Mouse (Mus musculus) lung, postnatal 0 days (tissue): Measurements from ENCODE around the gene Clybl.

Experiments used
- CTCF ChIP-seq: IDR thresholded peaks from 2 replicates; pipeline ENCODE4 v1.5.1; 2016; ENCODE audit warnings: antibody characterized with exemption, mild to moderate bottlenecking
- EP300 ChIP-seq: IDR thresholded peaks from 2 replicates; pipeline ENCODE4 v1.6.1; 2016; ENCODE audit warnings: antibody characterized with exemption, mild to moderate bottlenecking, control low read depth

DNA sequence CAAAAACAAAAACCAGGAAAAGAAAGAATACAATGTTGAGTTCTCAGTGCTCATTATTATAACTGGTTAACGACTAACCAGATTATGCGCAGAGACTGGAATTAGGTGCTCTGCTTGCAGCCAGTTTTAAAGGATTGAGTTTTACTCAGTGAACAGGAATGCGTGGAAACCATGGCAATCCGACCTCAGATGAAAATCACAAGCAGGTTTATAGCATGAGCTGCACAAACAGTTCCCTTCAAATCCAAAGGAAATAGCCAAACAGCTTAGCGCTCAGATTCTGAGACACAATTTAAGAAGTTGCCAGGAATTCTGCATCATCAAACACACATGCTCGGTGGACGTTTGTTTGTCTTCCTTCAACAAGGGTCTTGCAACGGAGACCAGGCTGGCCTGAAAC is 187.0 kb downstream of the Clybl start:
- TF ChIP-seq EP300 (no peak), CTCF (no peak)
